Mouse (Mus musculus) midbrain, embryonic 12.5 days (tissue): ENCODE data around the gene Gm6356. TPM values are rescaled to one million over a fixed set of nuclear protein-coding genes. Genes with fewer than 3 reads are reported as not detected.
"Not testable (repeated sequence)": the region's sequence is repeated elsewhere in the genome, so short reads cannot be mapped to it uniquely, and the experiment has no call there.

ENCODE experiments used
- ATAC-seq: fragments of 200-750 bp; cut with Nextera tagmentation; 2 replicates; pipeline ENCODE4 v1.8.0; 2017; ENCODE audit warnings: low read depth, moderate TSS enrichment, moderate library complexity; ENCODE audit not compliant: low FRiP score
- H3K27ac ChIP-seq: fragments of 300-500 bp; sonication (generic); replicated peaks from 2 replicates; pipeline ENCODE4 v1.5.1; 2016; ENCODE audit warnings: mild to moderate bottlenecking
- H3K27me3 ChIP-seq: fragments of 300-500 bp; sonication (generic); 2 replicates; pipeline ENCODE4 v1.6.1; 2016; ENCODE audit warnings: mild to moderate bottlenecking
- H3K36me3 ChIP-seq: fragments of 300-500 bp; sonication (generic); 2 replicates; pipeline ENCODE4 v1.6.1; 2016
- H3K4me1 ChIP-seq: fragments of 300-500 bp; sonication (generic); 2 replicates; pipeline ENCODE4 v1.6.1; 2016
- H3K4me2 ChIP-seq: fragments of 300-500 bp; sonication (generic); replicated peaks from 2 replicates; pipeline ENCODE4 v1.6.1; 2016; ENCODE audit warnings: mild to moderate bottlenecking, moderate library complexity
- H3K4me3 ChIP-seq: fragments of 300-500 bp; sonication (generic); 2 replicates; pipeline ENCODE4 v1.5.1; 2016; ENCODE audit warnings: mild to moderate bottlenecking
- H3K9ac ChIP-seq: fragments of 300-500 bp; sonication (generic); replicated peaks from 2 replicates; pipeline ENCODE4 v1.6.1; 2016; ENCODE audit warnings: mild to moderate bottlenecking, moderate library complexity
- H3K9me3 ChIP-seq: fragments of 300-500 bp; sonication (generic); 2 replicates; pipeline ENCODE4 v1.6.1; 2016; ENCODE audit warnings: mild to moderate bottlenecking
- WGBS: fragments of 180-500 bp; shearing (Covaris S2); methylation state at CpG from one replicate; pipeline ENCODE4 v1.1.7; 2016; 5-methylcytosine and 5-hydroxymethylcytosine counted together
- polyA plus RNA-seq: library from polyadenylated mRNA; unstranded; fragments of >200 nt; fragmentation: Nextera tagmentation; extraction: Ambion mirVana; gene quantifications from 2 replicates; pipeline ENCODE4 v1.2.1, GENCODE M21; 2016

Gm6356 gene
- not detected in 2 replicates for polyA plus RNA-seq

GRCm38 (mm10) chr14:6973718-6974117, at the start of gene Gm6356:
Gene Gm6356 (minus strand): TSS chr14:6973818.
- not testable (repeated sequence) for H3K27ac ChIP-seq, H3K9ac ChIP-seq, H3K27me3 ChIP-seq, H3K9me3 ChIP-seq, H3K4me2 ChIP-seq, H3K4me1 ChIP-seq, H3K4me3 ChIP-seq, H3K36me3 ChIP-seq, ATAC-seq
- 70% methylated on average over 1 of the region's 2 CpGs for WGBS

Other genes starting within 250 kb of the Gm6356 start
- gene Gm3636, start 231.5 kb downstream of the Gm6356 start, polyA plus RNA-seq: 7.9 and 9.9 TPM in 2 replicates
- gene Gm8362, start 199.4 kb downstream of the Gm6356 start, polyA plus RNA-seq: not detected in 2 replicates
- gene Gm3642, start 133.5 kb downstream of the Gm6356 start, polyA plus RNA-seq: not detected in 2 replicates
- 1.9 and 2.3 TPM in 2 replicates for gene Gm3667, start 83.9 kb downstream of the Gm6356 start, polyA plus RNA-seq
- gene Gm10406, start 53.6 kb upstream of the Gm6356 start, polyA plus RNA-seq: 2.0 and 2.8 TPM in 2 replicates
- gene Gm3685, start 71.2 kb upstream of the Gm6356 start, polyA plus RNA-seq: not detected in 2 replicates
- 2.9 and 3.4 TPM in 2 replicates for gene Gm3696, start 126.8 kb upstream of the Gm6356 start, polyA plus RNA-seq
- gene Gm6676, start 151.6 kb upstream of the Gm6356 start, polyA plus RNA-seq: not detected in 2 replicates
- gene Gm3512, start 200.7 kb upstream of the Gm6356 start, polyA plus RNA-seq: 5.1 and 5.6 TPM in 2 replicates
- gene Gm16434, start 220.7 kb upstream of the Gm6356 start, polyA plus RNA-seq: not detected in 2 replicates